Mouse (Mus musculus) stomach, embryonic 14.5 days (tissue): ENCODE data around the gene Rasd1. TPM values are rescaled to one million over a fixed set of nuclear protein-coding genes. Genes with fewer than 3 reads are reported as not detected.

Experiments
- ATAC-seq: fragments of 200-750 bp; cut with Nextera tagmentation; 2 replicates; pipeline ENCODE4 v1.8.0; 2017; ENCODE audit warnings: low read depth, moderate TSS enrichment; ENCODE audit not compliant: insufficient number of reproducible peaks, insufficient read depth, low FRiP score
- H3K27ac ChIP-seq: fragments of 300-500 bp; sonication (generic); 2 replicates; pipeline ENCODE4 v1.5.1; 2014; ENCODE audit warnings: mild to moderate bottlenecking, low read length, moderate library complexity, mixed read lengths
- H3K27me3 ChIP-seq: fragments of 300-500 bp; sonication (generic); 2 replicates; pipeline ENCODE4 v1.6.1; 2014; ENCODE audit warnings: low read length, control low read depth, mixed read lengths; ENCODE audit not compliant: control insufficient read depth, insufficient read depth
- H3K36me3 ChIP-seq: fragments of 300-500 bp; sonication (generic); 2 replicates; pipeline ENCODE4 v1.6.1; 2014; ENCODE audit warnings: mild to moderate bottlenecking, control low read depth, low read length, moderate library complexity, mixed read lengths; ENCODE audit not compliant: control insufficient read depth, insufficient read depth
- H3K4me1 ChIP-seq: fragments of 300-500 bp; sonication (generic); 2 replicates; pipeline ENCODE4 v1.6.1; 2014; ENCODE audit warnings: low read length, control low read depth, mixed read lengths; ENCODE audit not compliant: control insufficient read depth, insufficient read depth
- H3K4me2 ChIP-seq: fragments of 300-500 bp; sonication (generic); replicated peaks from 2 replicates; pipeline ENCODE4 v1.6.1; 2014; ENCODE audit warnings: low read depth, low read length, control low read depth
- H3K4me3 ChIP-seq: fragments of 300-500 bp; sonication (generic); 2 replicates; pipeline ENCODE4 v1.5.1; 2014; ENCODE audit warnings: low read depth, low read length, control low read depth
- H3K9ac ChIP-seq: fragments of 300-500 bp; sonication (generic); replicated peaks from 2 replicates; pipeline ENCODE4 v1.6.1; 2014; ENCODE audit warnings: low read depth, mild to moderate bottlenecking, control low read depth, low read length, moderate library complexity, mixed read lengths
- H3K9me3 ChIP-seq: fragments of 300-500 bp; sonication (generic); 2 replicates; pipeline ENCODE4 v1.6.1; 2016; ENCODE audit warnings: low read depth, low read length, control low read depth; ENCODE audit not compliant: control insufficient read depth
- WGBS: fragments of 180-500 bp; shearing (Covaris S2); extraction: QIAGEN DNeasy Blood & Tissue Kit; methylation state at CpG from one replicate; pipeline ENCODE4 v1.1.7; 2014; 5-methylcytosine and 5-hydroxymethylcytosine counted together
- polyA plus RNA-seq: library from polyadenylated mRNA; unstranded; fragments of >200 nt; fragmentation: Nextera tagmentation; extraction: Ambion mirVana; gene quantifications from 2 replicates; pipeline ENCODE4 v1.2.1, GENCODE M21; 2014

The Rasd1 gene
- polyA plus RNA-seq, 1 experiment from 2014 or later: 2.0 TPM

DNA sequence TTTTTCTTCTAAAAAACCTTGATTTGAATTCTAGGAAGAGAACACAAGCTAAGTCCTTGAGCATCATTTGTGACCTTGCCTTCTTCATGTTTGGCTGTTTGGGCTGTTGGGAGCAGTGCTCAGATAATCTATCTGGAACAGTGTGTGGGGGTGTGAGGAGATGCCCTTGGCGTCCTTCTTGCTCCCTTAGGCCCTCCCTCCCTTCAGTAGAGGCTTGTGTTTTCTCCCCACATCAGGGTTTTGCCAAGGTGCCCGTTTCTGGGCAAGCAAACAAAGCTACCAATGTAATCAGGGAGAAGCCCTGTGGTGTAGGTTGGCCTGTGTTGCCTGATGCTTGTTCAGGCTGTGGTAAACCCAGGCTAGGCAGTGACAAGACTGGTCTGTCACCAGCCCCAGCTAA, 27.1 kb downstream of the Rasd1 start:
- no peak for ATAC-seq
- H3K4me2 ChIP-seq: no peak overlapping the region
- H3K36me3 ChIP-seq: no peaks in the 10 kb centered on the region
- H3K27me3 ChIP-seq: no peaks in the 10 kb centered on the region
- H3K27ac ChIP-seq: no peak overlapping the region
- H3K9ac ChIP-seq: no peak overlapping the region
- H3K4me3 ChIP-seq: no peak overlapping the region
- WGBS: 38% methylated on average over 2 of the region's 2 CpGs
- 0 out of 2 replicates have a peak, but pooled peaks cover 3% of the 10 kb centered on the region for H3K4me1 ChIP-seq
- no peaks in the 10 kb centered on the region for H3K9me3 ChIP-seq

DNA sequence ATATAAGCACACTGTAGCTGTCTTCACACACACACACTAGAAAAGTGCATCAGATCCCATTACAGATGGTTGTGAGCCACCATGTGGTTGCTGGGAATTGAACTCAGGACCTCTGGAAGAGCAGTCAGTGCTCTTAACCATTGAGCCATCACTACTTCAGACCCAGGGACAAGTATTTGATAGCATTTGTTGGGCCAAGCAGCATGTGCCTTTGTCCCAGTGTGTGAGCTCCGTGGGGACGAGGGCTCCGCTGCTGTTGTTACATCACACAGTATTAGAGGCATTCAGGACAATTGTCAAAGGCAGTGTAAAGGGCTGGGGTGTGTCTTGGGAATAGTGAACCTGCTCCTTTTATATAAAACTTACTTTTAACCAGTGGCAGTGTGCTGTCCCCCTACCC, 27.7 kb downstream of the Rasd1 start:
- ATAC-seq: no peak
- Histone ChIP-seq H3K4me3 (no peak overlapping the region), H3K9me3 (no peaks in the 10 kb centered on the region), H3K36me3 (no peaks in the 10 kb centered on the region), H3K9ac (no peak overlapping the region), H3K4me1 (0 out of 2 replicates have a peak, but pooled peaks cover 3% of the 10 kb centered on the region), H3K27me3 (no peaks in the 10 kb centered on the region), H3K4me2 (no peak overlapping the region), H3K27ac (no peak overlapping the region)
- 85% methylated on average over 3 of the region's 3 CpGs for WGBS

DNA sequence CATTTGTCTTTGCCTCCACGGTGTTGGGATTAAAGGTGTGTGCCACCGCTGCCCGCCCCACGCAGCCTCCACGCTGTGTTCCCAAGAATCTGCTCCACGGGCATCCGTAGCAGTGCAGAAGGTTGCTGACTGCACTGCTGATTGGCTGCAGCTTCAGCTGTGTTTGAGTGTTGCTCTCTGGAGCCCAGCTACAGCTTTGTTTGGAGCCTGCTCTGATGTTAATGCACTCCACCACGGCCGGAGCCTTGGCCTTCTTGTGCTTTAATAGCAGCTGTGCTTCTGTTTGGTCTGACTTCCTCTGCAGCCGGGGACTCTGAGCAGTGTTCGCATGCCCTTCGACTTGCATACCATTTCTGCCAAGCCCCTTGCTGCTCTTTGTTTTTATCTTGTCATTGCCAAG, 30.8 kb downstream of the Rasd1 start:
- no peak for ATAC-seq
- peak overlapping the region; percentile 27; the same call in 1 of the 2 replicates for H3K27ac ChIP-seq

GRCm38 (mm10) chr11:59932560-59933337, 32.0 kb downstream of the Rasd1 start:
- no peaks in the 10 kb centered on the region for H3K36me3 ChIP-seq
- H3K27me3 ChIP-seq: no peaks in the 10 kb centered on the region
- no peaks in the 10 kb centered on the region for H3K9me3 ChIP-seq
- H3K27ac ChIP-seq: no peak overlapping the region
- H3K9ac ChIP-seq: no peak overlapping the region
- H3K4me1 ChIP-seq: 0 out of 2 replicates have a peak, but pooled peaks cover 3% of the 10 kb centered on the region
- no peak for ATAC-seq
- no peak overlapping the region for H3K4me2 ChIP-seq
- 60% methylated on average over 9 of the region's 9 CpGs for WGBS
- H3K4me3 ChIP-seq: no peak overlapping the region

More for the DNA sequence above, 30.8 kb downstream of the Rasd1 start:
- H3K9ac ChIP-seq: no peak overlapping the region
- 30% methylated on average over 12 of the region's 12 CpGs for WGBS
- H3K9me3 ChIP-seq: no peaks in the 10 kb centered on the region
- no peak overlapping the region for H3K4me2 ChIP-seq
- 0 out of 2 replicates have a peak, but pooled peaks cover 3% of the 10 kb centered on the region for H3K4me1 ChIP-seq
- no peaks in the 10 kb centered on the region for H3K27me3 ChIP-seq
- H3K36me3 ChIP-seq: no peaks in the 10 kb centered on the region
- no peak overlapping the region for H3K4me3 ChIP-seq

DNA sequence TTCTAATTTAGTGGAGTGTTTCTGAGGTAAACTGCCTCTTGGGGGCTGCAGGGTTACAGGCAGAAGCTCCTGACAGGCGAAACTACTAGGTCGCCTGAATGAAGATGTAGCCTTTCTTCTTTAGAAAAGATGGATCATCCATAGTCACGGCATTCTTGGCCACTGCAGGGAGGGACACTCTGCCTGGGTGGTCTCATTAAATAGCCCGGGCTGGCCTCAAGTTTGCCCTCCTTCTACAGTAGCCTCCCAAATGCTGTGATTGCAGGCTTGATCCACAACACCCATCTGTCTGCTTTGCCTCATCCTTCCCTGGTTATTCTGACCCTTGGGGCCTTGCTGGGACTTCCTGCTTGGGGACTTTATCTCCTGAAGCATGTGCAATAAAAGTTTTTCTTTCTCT, 34.7 kb downstream of the Rasd1 start:
- 39% methylated on average over 4 of the region's 4 CpGs for WGBS
- Histone ChIP-seq H3K27me3 (no peaks in the 10 kb centered on the region), H3K4me1 (0 out of 2 replicates have a peak, but pooled peaks cover 3% of the 10 kb centered on the region), H3K4me2 (no peak overlapping the region), H3K27ac (no peak overlapping the region), H3K36me3 (no peaks in the 10 kb centered on the region), H3K4me3 (no peak overlapping the region), H3K9ac (no peak overlapping the region), H3K9me3 (no peaks in the 10 kb centered on the region)
- ATAC-seq: no peak

DNA sequence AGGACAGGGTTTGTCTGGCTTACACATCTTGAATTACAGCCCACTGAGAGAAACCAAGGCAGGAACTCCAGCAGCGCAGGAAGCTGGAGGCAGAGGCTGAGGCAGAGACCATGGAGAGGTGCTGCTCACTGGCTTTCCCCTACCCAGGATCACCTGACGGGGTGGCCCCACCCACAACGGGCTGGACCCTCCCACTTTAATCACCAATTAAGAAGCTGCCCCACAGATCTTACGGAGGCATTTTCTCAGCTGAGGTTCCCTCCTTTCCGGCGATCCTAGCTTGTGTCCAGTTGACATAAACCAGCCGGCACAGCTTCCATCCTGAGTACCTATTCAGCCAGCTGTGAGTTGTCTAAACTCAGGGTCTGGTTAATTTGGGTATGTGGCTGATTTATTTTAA, 43.5 kb downstream of the Rasd1 start:
- no peaks in the 10 kb centered on the region for H3K27me3 ChIP-seq
- no peak overlapping the region for H3K4me3 ChIP-seq
- 14% methylated on average over 7 of the region's 7 CpGs for WGBS
- H3K9ac ChIP-seq: no peak overlapping the region
- peak overlapping the region; percentile 62; the same call in 1 of the 2 replicates for H3K27ac ChIP-seq
- peak overlapping the region; percentile 40 for H3K4me2 ChIP-seq
- no peaks in the 10 kb centered on the region; the same call in 1 of the 2 replicates for H3K4me1 ChIP-seq
- H3K36me3 ChIP-seq: no peaks in the 10 kb centered on the region
- ATAC-seq: peak; percentile 80
- no peaks in the 10 kb centered on the region for H3K9me3 ChIP-seq

DNA sequence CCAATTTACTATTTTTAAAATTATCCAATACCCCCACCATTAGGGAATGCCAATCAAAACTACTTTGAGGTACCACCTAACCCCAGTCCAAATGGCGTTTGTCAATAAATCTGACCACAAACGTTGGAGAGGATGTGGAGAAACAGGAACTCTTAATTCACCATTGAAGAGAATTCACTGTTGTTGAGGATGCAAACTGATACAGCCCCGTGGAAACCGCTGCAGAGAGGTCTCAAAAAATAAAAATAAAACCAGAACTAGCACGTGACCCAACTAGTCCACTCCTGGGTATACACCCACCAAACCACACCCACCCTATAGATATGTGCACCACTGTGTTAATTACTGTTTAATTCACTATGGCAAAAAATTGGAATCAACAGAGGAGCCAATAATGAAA, 44.4 kb downstream of the Rasd1 start:
- ATAC-seq: no peak
- Histone ChIP-seq H3K4me3 (no peak overlapping the region), H3K27ac (no peak overlapping the region), H3K27me3 (no peaks in the 10 kb centered on the region), H3K4me1 (no peaks in the 10 kb centered on the region; the same call in 1 of the 2 replicates), H3K4me2 (no peak overlapping the region), H3K36me3 (no peaks in the 10 kb centered on the region), H3K9me3 (no peaks in the 10 kb centered on the region), H3K9ac (no peak overlapping the region)
- 66% methylated on average over 5 of the region's 5 CpGs for WGBS

GRCm38 (mm10) chr11:59919401-59919800, 45.3 kb downstream of the Rasd1 start:
- no peaks in the 10 kb centered on the region for H3K9me3 ChIP-seq
- no peaks in the 10 kb centered on the region; the same call in 1 of the 2 replicates for H3K4me1 ChIP-seq
- no peak overlapping the region for H3K27ac ChIP-seq
- H3K9ac ChIP-seq: no peak overlapping the region
- no peak overlapping the region for H3K4me3 ChIP-seq
- whole genome bisulfite sequencing: 65% methylated on average over 3 of the region's 3 CpGs
- no peaks in the 10 kb centered on the region for H3K36me3 ChIP-seq
- H3K27me3 ChIP-seq: no peaks in the 10 kb centered on the region
- no peak for ATAC-seq
- H3K4me2 ChIP-seq: no peak overlapping the region
